Mouse (Mus musculus) liver, embryonic 14.5 days (tissue): Measurements from ENCODE around the gene Lcn5. TPM values are rescaled to one million over a fixed set of nuclear protein-coding genes. Genes with fewer than 3 reads are reported as not detected.
A peak's percentile ranks its signal among the peaks of the same experiment; 100 is the strongest.

Experiments used
- ATAC-seq: fragments of 200-750 bp; cut with Nextera tagmentation; 2 replicates; pipeline ENCODE4 v1.8.0; 2017; ENCODE audit warnings: moderate number of reproducible peaks, mild to moderate bottlenecking, moderate library complexity; ENCODE audit not compliant: insufficient read depth
- DNase-seq, 3 experiments: peaks; one replicate each; pipeline ENCODE4 v3.0.0-alpha.2; 2012 to 2013; ENCODE audit warnings: low read depth in 3 of 3, low spot score in 3 of 3
- H3K27ac ChIP-seq: fragments of 300-500 bp; sonication (generic); 2 replicates; pipeline ENCODE4 v1.5.1; 2014; ENCODE audit warnings: moderate library complexity, mild to moderate bottlenecking, control low read depth, inconsistent platforms
- H3K27me3 ChIP-seq: fragments of 300-500 bp; sonication (generic); 2 replicates; pipeline ENCODE4 v1.6.1; 2014; ENCODE audit warnings: mild to moderate bottlenecking, low read length, moderate library complexity; ENCODE audit not compliant: control insufficient read depth, insufficient read depth
- H3K36me3 ChIP-seq: fragments of 300-500 bp; sonication (generic); replicated peaks from 2 replicates; pipeline ENCODE4 v1.6.1; 2014; ENCODE audit warnings: low read depth; ENCODE audit not compliant: control insufficient read depth, insufficient read depth
- H3K4me1 ChIP-seq, 2 experiments: fragments of 200-500 bp in 1 of 2; fragments of 300-500 bp in 1 of 2; sonication (generic) in 1 of 2; replicated peaks; 2 replicates each; pipeline ENCODE4 v1.6.1; 2012 to 2014; ENCODE audit warnings: antibody characterized with exemption in 1 of 2, inconsistent platforms in 1 of 2, low read length in 1 of 2; ENCODE audit not compliant: control insufficient read depth in 2 of 2, insufficient read depth in 2 of 2
- H3K4me2 ChIP-seq: fragments of 300-500 bp; sonication (generic); 2 replicates; pipeline ENCODE4 v1.6.1; 2014; ENCODE audit warnings: low read depth, mild to moderate bottlenecking, control low read depth, moderate library complexity
- H3K4me3 ChIP-seq, 2 experiments: fragments of 200-500 bp in 1 of 2; fragments of 300-500 bp in 1 of 2; sonication (generic) in 1 of 2; 2 replicates each; pipeline ENCODE4 v1.5.1; 2012 to 2014; ENCODE audit warnings: low read depth in 2 of 2, low read length in 2 of 2, mild to moderate bottlenecking in 2 of 2, control low read depth in 1 of 2, inconsistent platforms in 1 of 2, moderate library complexity in 1 of 2; ENCODE audit not compliant: insufficient read depth in 1 of 2
- H3K9ac ChIP-seq: fragments of 300-500 bp; sonication (generic); replicated peaks from 2 replicates; pipeline ENCODE4 v1.6.1; 2014; ENCODE audit warnings: mild to moderate bottlenecking, control low read depth, moderate library complexity
- H3K9me3 ChIP-seq: fragments of 300-500 bp; sonication (generic); 2 replicates; pipeline ENCODE4 v1.6.1; 2016; ENCODE audit warnings: low read length, mixed read lengths; ENCODE audit not compliant: control insufficient read depth
- CTCF ChIP-seq: IDR thresholded peaks from 2 replicates; pipeline ENCODE4 v1.5.1; 2016; ENCODE audit warnings: antibody characterized with exemption, low read depth, control low read depth
- EP300 ChIP-seq: IDR thresholded peaks from 2 replicates; pipeline ENCODE4 v1.6.1; 2016; ENCODE audit warnings: antibody characterized with exemption, low read depth
- WGBS: fragments of 180-500 bp; shearing (Covaris S2); extraction: QIAGEN DNeasy Blood & Tissue Kit; methylation state at CpG from one replicate; pipeline ENCODE4 v1.1.7; 2014; ENCODE audit not compliant: insufficient replicate concordance; 5-methylcytosine and 5-hydroxymethylcytosine counted together
- polyA plus RNA-seq, 2 experiments: library from polyadenylated mRNA; depleted of rRNA in 1 of 2; stranded (reverse) in 1 of 2; unstranded in 1 of 2; fragments of >200 nt; fragmentation: Nextera tagmentation in 1 of 2; extraction: Ambion mirVana in 1 of 2; gene quantifications; 2 replicates each; pipeline versions ENCODE4 v1.2.1 to v1.2.3; 2012 to 2014

Gene Lcn5
- polyA plus RNA-seq (2012; rRNA removed) = not detected in 2 replicates
- not detected in 2 replicates for polyA plus RNA-seq (2014; fragmentation: Nextera tagmentation; extraction: Ambion mirVana)

GRCm38 (mm10) chr2:25657652-25658051 is at the start of gene Lcn5:
TSS of gene Lcn5 (plus strand) at chr2:25657952.
- Histone ChIP-seq H3K36me3 (no peaks in the 10 kb centered on the region), H3K9ac (no peak within 1 kb of the TSS), H3K4me1 (no peaks in the 10 kb centered on the region), H3K27ac (no peak within 1 kb of the TSS), H3K4me3 (no peak within 1 kb of the TSS), H3K9me3 (no peaks in the 10 kb centered on the region), H3K27me3 (no peaks in the 10 kb centered on the region; the same call in 1 of the 2 replicates), H3K4me2 (no peak within 1 kb of the TSS)
- no peak for TF ChIP-seq CTCF
- no peak for TF ChIP-seq EP300
- ATAC-seq (no peak), DNase-seq (no peak)

- no peaks in the 10 kb centered on the region for H3K9me3 ChIP-seq
- peak overlapping the region; percentile 75 to 88; a peak in 3 of 4 replicates for H3K4me3 ChIP-seq
- H3K4me2 ChIP-seq = peak overlapping the region; percentile 80
- no peak overlapping the region for H3K9ac ChIP-seq
- peaks cover 15 to 16% of the 10 kb centered on the region in 2 experiments for H3K4me1 ChIP-seq
- H3K36me3 ChIP-seq = no peaks in the 10 kb centered on the region
- ATAC-seq (peak; percentile 9; the same call in 1 of the 2 replicates), DNase-seq (no peak)
- no peak overlapping the region for H3K27ac ChIP-seq
- WGBS = 50% methylated on average over 10 of the region's 10 CpGs
- no peaks in the 10 kb centered on the region for H3K27me3 ChIP-seq
- TF ChIP-seq CTCF (no peak), EP300 (no peak)
Observed at GRCm38 (mm10) chr2:25608671-25609070, 49.1 kb upstream of the Lcn5 start.

GRCm38 (mm10) chr2:25616398-25616797 is 41.4 kb upstream of the Lcn5 start:
- H3K4me1 ChIP-seq = peaks cover 0 to 4% of the 10 kb centered on the region in 2 experiments; a peak in 2 of 4 replicates
- no peaks in the 10 kb centered on the region for H3K36me3 ChIP-seq
- DNase-seq (no peak), ATAC-seq (no peak)
- no peak overlapping the region for H3K9ac ChIP-seq
- 19% methylated on average over 22 of the region's 22 CpGs for WGBS
- peaks cover 23% of the 10 kb centered on the region for H3K27me3 ChIP-seq
- no peak overlapping the region for H3K4me3 ChIP-seq
- no peaks in the 10 kb centered on the region for H3K9me3 ChIP-seq
- no peak overlapping the region for H3K4me2 ChIP-seq
- TF ChIP-seq EP300 = no peak
- TF ChIP-seq CTCF = no peak
- no peak overlapping the region for H3K27ac ChIP-seq

GRCm38 (mm10) chr2:25617578-25617977 is 40.2 kb upstream of the Lcn5 start, which contains the start of gene Ccdc183:
TSS of gene Ccdc183 (minus strand) at chr2:25617678.
- Histone ChIP-seq H3K4me1 (peaks cover 0 to 6% of the 10 kb centered on the region in 2 experiments; a peak in 2 of 4 replicates), H3K27ac (no peak within 1 kb of the TSS), H3K4me3 (no peak within 1 kb of the TSS), H3K4me2 (no peak within 1 kb of the TSS), H3K36me3 (no peaks in the 10 kb centered on the region), H3K27me3 (peaks cover 23% of the 10 kb centered on the region), H3K9me3 (no peaks in the 10 kb centered on the region), H3K9ac (no peak within 1 kb of the TSS)
- no peak for DNase-seq
- 53% methylated on average over 3 of the region's 3 CpGs for WGBS
- ATAC-seq = no peak
- TF ChIP-seq CTCF = no peak
- no peak for TF ChIP-seq EP300

- Histone ChIP-seq H3K9ac (no peak overlapping the region), H3K36me3 (no peaks in the 10 kb centered on the region), H3K4me2 (no peak overlapping the region), H3K27me3 (peaks cover 23% of the 10 kb centered on the region), H3K4me1 (peaks cover 0 to 6% of the 10 kb centered on the region in 2 experiments; a peak in 2 of 4 replicates), H3K9me3 (no peaks in the 10 kb centered on the region), H3K4me3 (no peak overlapping the region), H3K27ac (no peak overlapping the region)
- ATAC-seq (no peak), DNase-seq (no peak)
- 17% methylated on average over 6 of the region's 6 CpGs for WGBS
- no peak for TF ChIP-seq CTCF
- TF ChIP-seq EP300 = no peak
Observed at GRCm38 (mm10) chr2:25620386-25620785, 37.4 kb upstream of the Lcn5 start.
